Mouse (Mus musculus) midbrain, embryonic 15.5 days (tissue): ENCODE measurements at regions not wholly inside any gene's neighbourhood (a gene's known extent, or its start where the extent isn't known, plus 50 kb on each side); places are given as distances from the start of the nearest gene placed in this dataset.

Experiments
- ATAC-seq: fragments of 200-750 bp; cut with Nextera tagmentation; replicated peaks from 2 replicates; pipeline ENCODE4 v1.8.0; 2017; ENCODE audit warnings: moderate TSS enrichment
- H3K27ac ChIP-seq: fragments of 300-500 bp; sonication (generic); 2 replicates; pipeline ENCODE4 v1.5.1; 2015; ENCODE audit warnings: mild to moderate bottlenecking, inconsistent platforms
- H3K27me3 ChIP-seq: fragments of 300-500 bp; sonication (generic); replicated peaks from 2 replicates; pipeline ENCODE4 v1.6.1; 2015; ENCODE audit warnings: inconsistent platforms
- H3K36me3 ChIP-seq: fragments of 300-500 bp; sonication (generic); replicated peaks from 2 replicates; pipeline ENCODE4 v1.6.1; 2015; ENCODE audit warnings: inconsistent platforms
- H3K4me1 ChIP-seq: fragments of 300-500 bp; sonication (generic); 2 replicates; pipeline ENCODE4 v1.6.1; 2015; ENCODE audit warnings: inconsistent platforms
- H3K4me2 ChIP-seq: fragments of 300-500 bp; sonication (generic); 2 replicates; pipeline ENCODE4 v1.6.1; 2015; ENCODE audit warnings: inconsistent platforms, mild to moderate bottlenecking, moderate library complexity
- H3K4me3 ChIP-seq: fragments of 300-500 bp; sonication (generic); 2 replicates; pipeline ENCODE4 v1.5.1; 2015; ENCODE audit warnings: mild to moderate bottlenecking, inconsistent platforms
- H3K9ac ChIP-seq: fragments of 300-500 bp; sonication (generic); 2 replicates; pipeline ENCODE4 v1.6.1; 2015; ENCODE audit warnings: mild to moderate bottlenecking, inconsistent platforms
- H3K9me3 ChIP-seq: fragments of 300-500 bp; sonication (generic); 2 replicates; pipeline ENCODE4 v1.6.1; 2016; ENCODE audit warnings: inconsistent platforms
- WGBS: fragments of 180-500 bp; shearing (Covaris S2); methylation state at CpG from one replicate; pipeline ENCODE4 v1.1.7; 2015; ENCODE audit warnings: mixed read lengths; 5-methylcytosine and 5-hydroxymethylcytosine counted together

- WGBS = 93% methylated on average over 5 of the region's 5 CpGs
Observed at GRCm38 (mm10) chr12:99108616-99109015, 188.2 kb downstream of the Ttc8 start.

GRCm38 (mm10) chr12:99113781-99114180, 193.4 kb downstream of the Ttc8 start:
- Histone ChIP-seq H3K4me2 (no peak overlapping the region), H3K4me3 (no peak overlapping the region), H3K27me3 (no peaks in the 10 kb centered on the region), H3K4me1 (no peaks in the 10 kb centered on the region), H3K9ac (no peak overlapping the region), H3K9me3 (no peaks in the 10 kb centered on the region), H3K27ac (no peak overlapping the region), H3K36me3 (no peaks in the 10 kb centered on the region)
- ATAC-seq = no peak
- 84% methylated on average over 2 of the region's 2 CpGs for WGBS

More at GRCm38 (mm10) chr12:99108616-99109015, 188.2 kb downstream of the Ttc8 start:
- H3K9ac ChIP-seq = no peak overlapping the region
- H3K27me3 ChIP-seq = no peaks in the 10 kb centered on the region
- H3K9me3 ChIP-seq = no peaks in the 10 kb centered on the region; the same call in 1 of the 2 replicates
- H3K4me1 ChIP-seq = no peaks in the 10 kb centered on the region
- H3K4me3 ChIP-seq = no peak overlapping the region
- ATAC-seq = no peak
- no peak overlapping the region for H3K4me2 ChIP-seq
- no peaks in the 10 kb centered on the region for H3K36me3 ChIP-seq
- H3K27ac ChIP-seq = no peak overlapping the region

GRCm38 (mm10) chr12:99116491-99116890, 196.1 kb downstream of the Ttc8 start:
- Histone ChIP-seq H3K4me1 (no peaks in the 10 kb centered on the region), H3K27me3 (no peaks in the 10 kb centered on the region), H3K4me3 (no peak overlapping the region), H3K9ac (no peak overlapping the region), H3K36me3 (no peaks in the 10 kb centered on the region), H3K4me2 (no peak overlapping the region), H3K27ac (no peak overlapping the region), H3K9me3 (no peaks in the 10 kb centered on the region)
- no peak for ATAC-seq
- 75% methylated on average over 7 of the region's 7 CpGs for WGBS

- Histone ChIP-seq H3K36me3 (no peaks in the 10 kb centered on the region), H3K27me3 (no peaks in the 10 kb centered on the region), H3K4me3 (no peak overlapping the region), H3K4me1 (no peaks in the 10 kb centered on the region), H3K9me3 (no peaks in the 10 kb centered on the region), H3K27ac (no peak overlapping the region), H3K9ac (no peak overlapping the region), H3K4me2 (no peak overlapping the region)
- WGBS = 90% methylated on average over 12 of the region's 12 CpGs
- no peak for ATAC-seq
Observed at GRCm38 (mm10) chr12:99118381-99119115, 198.2 kb downstream of the Ttc8 start.

GRCm38 (mm10) chr12:99119966-99120365, 199.6 kb downstream of the Ttc8 start:
- no peak for ATAC-seq
- Histone ChIP-seq H3K4me2 (no peak overlapping the region), H3K27ac (no peak overlapping the region), H3K9ac (no peak overlapping the region), H3K9me3 (no peaks in the 10 kb centered on the region), H3K4me3 (no peak overlapping the region), H3K36me3 (no peaks in the 10 kb centered on the region), H3K4me1 (no peaks in the 10 kb centered on the region), H3K27me3 (no peaks in the 10 kb centered on the region)
- 79% methylated on average over 9 of the region's 9 CpGs for WGBS

GRCm38 (mm10) chr12:99123611-99124495, 203.5 kb downstream of the Ttc8 start:
- Histone ChIP-seq H3K4me2 (no peak overlapping the region), H3K4me1 (no peaks in the 10 kb centered on the region), H3K27ac (no peak overlapping the region), H3K36me3 (no peaks in the 10 kb centered on the region), H3K9me3 (no peaks in the 10 kb centered on the region), H3K27me3 (no peaks in the 10 kb centered on the region), H3K9ac (no peak overlapping the region), H3K4me3 (no peak overlapping the region)
- 77% methylated on average over 15 of the region's 15 CpGs for WGBS
- no peak for ATAC-seq

GRCm38 (mm10) chr12:99126129-99126528, 205.8 kb downstream of the Ttc8 start:
- ATAC-seq = no peak
- Histone ChIP-seq H3K4me3 (no peak overlapping the region), H3K36me3 (no peaks in the 10 kb centered on the region), H3K9me3 (no peaks in the 10 kb centered on the region), H3K27ac (no peak overlapping the region), H3K9ac (no peak overlapping the region), H3K27me3 (no peaks in the 10 kb centered on the region), H3K4me1 (no peaks in the 10 kb centered on the region), H3K4me2 (no peak overlapping the region)
- 98% methylated on average over 2 of the region's 2 CpGs for WGBS
